Mouse (Mus musculus): ENCODE results near the gene Dock4.

Dock4 gene

GRCm38 (mm10) chr12:40462693-40463235 lies 17.0 kb downstream of the Dock4 start:
- no peak for DNase-seq (ENCODE audit: low spot score)

DNA sequence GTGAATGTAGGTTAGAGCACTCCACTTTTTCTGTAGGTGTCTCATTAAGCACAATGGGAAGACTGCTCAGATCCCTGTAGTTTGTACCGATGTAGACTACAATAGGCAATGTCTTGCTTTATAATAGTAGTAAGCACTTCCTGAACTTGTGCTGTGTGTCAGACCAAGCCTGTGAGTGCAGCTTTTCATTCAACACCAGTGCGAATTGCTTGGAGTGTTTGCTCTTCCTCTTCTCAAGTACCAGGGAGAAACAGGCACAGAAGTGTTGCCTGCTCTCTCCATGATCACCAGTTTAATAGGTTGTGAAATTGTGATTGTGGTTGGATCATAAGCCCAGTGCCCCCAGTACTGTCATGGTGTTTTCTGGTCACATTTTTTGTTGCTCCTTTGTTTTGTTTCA lies 18.1 kb downstream of the Dock4 start:
- DNase-seq (ENCODE audit: low spot score) = no peak

DNA sequence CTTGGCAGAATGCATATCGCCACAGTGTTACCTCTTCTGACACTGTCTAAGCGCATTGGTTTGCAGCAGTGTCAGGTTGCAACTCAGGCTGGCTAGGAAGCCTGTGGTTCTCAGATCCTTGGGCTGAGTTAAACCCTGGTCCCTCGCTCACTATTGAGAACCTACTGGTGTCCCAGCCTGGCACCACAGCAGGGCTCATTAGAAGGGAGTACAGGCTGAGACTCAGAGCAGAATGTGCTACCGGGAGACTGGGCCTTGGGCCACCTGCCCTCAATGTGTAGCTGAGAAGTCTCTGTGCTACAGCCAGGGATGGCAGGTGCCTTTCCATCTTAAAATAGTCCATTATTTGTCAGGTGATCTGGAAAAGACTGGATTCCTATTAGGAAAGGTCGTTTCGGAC lies 18.5 kb downstream of the Dock4 start:
- DNase-seq (ENCODE audit: low spot score) = no peak

GRCm38 (mm10) chr12:40468235-40468634 lies 22.5 kb downstream of the Dock4 start:
- no peak for DNase-seq (ENCODE audit: low spot score)

- no peak for DNase-seq (ENCODE audit: low spot score)
Measured at GRCm38 (mm10) chr12:40469009-40469408, 23.3 kb downstream of the Dock4 start.

DNA sequence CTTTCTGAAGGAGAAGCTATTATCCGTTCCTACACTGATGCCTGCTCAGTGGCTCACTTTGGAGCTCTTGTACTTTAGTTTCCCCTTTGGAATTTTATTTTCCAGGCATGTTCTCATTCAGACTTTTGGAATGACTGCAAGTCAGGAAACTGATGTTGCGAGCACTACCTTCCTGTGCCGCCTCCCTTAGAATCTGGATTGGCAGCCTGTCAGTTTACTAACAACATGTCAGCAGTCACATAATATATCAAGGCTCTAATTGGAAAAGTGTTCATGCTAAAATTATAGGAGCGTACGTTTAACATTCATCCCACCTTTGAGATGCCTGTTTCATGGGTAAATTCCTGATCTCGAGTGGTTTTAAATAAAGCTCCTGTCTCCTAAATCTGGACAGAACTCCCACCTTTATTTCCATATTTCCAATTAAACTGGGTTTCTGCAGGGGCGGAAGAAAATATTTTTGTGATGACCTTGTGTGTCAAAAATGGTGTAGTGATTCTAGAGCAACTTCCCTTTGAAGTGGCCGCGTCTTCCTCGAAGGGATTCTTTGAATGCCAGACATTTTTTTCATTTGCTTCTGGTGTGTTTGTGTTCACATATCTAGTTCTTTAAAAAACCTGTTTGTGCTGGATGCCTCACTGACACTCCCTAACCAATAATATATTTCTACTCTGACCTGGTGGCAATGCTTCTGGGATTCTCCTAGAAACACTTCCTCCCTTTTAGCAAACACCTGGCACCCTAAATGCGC lies 26.1 kb downstream of the Dock4 start:
- no peak for DNase-seq (ENCODE audit: low spot score)

GRCm38 (mm10) chr12:40473709-40474108 lies 28.0 kb downstream of the Dock4 start:
- DNase-seq (ENCODE audit: low spot score) = no peak

- no peak for DNase-seq (ENCODE audit: low spot score)
Measured at GRCm38 (mm10) chr12:40477621-40478452, 32.1 kb downstream of the Dock4 start.

DNA sequence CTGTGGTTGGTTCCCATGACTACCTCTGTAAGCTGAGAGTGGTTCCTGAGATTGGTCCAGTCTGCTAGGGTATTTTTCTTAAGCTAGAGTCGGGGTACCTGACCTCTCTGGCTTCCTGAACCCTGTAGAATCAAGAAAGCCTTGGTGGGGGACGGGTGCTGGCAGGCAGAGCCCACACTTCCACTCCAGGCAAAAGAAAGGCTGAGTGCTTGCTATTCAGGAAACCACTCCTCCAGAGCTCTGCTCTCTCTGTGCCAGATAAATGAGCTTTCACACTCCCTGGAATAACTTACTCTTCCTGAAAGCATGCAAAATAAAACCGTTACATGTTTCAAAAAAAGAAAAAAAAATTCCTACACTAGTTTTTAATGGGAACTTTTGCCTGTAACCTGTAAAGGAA lies 38.5 kb downstream of the Dock4 start:
- DNase-seq (ENCODE audit: low spot score) = no peak

GRCm38 (mm10) chr12:40485210-40485609 lies 39.5 kb downstream of the Dock4 start:
- DNase-seq (ENCODE audit: low spot score) = no peak

DNA sequence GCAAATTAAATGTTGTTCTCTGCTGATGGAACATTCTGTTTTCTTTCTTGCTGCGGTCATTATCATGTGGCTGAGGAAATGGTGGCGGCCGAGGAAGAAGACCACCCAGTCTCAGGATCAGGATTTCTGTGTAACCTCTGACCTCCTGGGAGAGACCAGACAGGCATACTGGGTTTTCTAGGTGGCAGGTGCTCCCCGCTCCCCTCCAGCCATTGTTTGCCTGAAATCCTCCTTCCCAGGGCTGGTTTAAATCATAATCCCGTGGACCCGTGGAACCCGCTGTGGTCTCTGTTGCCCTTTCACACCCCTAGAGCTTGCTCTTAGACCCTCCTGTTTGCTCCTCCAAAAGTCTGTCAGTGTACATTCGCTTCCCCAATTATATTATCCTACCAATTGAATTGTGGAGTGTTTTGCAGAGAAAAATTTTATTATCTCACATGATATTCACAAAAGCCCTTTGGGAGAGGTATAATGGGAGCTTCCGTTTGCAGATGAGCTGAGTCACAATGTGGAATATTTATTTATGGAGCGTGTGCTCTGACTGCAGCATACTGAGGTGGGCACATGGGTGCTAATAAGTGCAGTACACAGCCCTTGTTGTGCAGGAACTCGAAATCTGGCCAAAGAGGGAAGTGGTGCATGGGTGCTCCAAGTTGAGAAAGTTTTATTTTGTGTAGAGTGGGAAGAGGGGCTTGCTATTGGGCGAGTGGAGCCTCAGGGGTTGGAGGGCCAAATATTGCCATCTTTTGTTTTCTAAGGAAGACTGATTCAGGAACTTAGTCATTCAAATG lies 40.5 kb downstream of the Dock4 start:
- no peak for DNase-seq (ENCODE audit: low spot score)

DNA sequence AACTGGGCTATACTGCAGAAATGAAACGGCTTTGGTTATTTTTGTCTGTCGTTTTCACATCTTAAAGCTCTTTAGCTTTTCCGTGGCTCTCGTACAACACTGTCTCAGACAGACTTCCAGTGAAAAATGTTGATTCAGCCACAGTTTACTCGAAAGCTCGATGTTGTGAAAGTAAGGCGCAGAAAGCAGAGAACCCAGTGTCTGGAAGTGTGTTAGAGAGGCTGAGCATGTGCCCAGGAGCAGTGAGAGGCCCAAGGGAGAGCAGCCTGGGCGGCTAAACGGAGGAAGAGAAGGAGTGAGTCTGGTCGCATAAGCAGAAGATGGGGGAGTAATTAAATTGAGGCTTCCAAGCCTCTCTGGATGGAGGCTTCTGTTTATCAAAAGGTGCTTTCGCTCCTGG lies 50.6 kb downstream of the Dock4 start:
- no peak for DNase-seq (ENCODE audit: low spot score)

DNA sequence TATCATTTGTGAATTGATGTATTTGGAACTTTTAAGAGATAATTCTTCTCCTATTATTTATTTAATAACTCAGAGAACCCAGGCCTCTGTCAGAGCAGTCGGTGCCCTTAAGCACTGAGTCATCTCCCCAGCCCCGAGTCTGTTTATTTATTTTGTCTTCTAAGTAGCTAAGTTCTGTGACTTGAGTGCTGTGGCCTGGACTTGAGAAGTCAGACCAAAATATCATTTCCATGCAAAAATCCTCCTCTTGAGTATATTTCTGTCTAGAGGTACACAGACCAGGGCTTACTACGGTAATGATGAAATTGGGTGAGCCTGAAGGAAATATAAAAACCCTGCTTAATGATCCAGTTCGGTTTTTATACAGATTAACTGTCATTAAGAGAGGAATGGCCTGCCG lies 52.1 kb downstream of the Dock4 start:
- DNase-seq (ENCODE audit: low spot score) = no peak

- no peak for DNase-seq (ENCODE audit: low spot score)
Measured at GRCm38 (mm10) chr12:40498250-40498671, 52.5 kb downstream of the Dock4 start.

GRCm38 (mm10) chr12:40498928-40499626 lies 53.3 kb downstream of the Dock4 start:
- DNase-seq (ENCODE audit: low spot score) = no peak

GRCm38 (mm10) chr12:40499627-40500329 lies 54.0 kb downstream of the Dock4 start:
- DNase-seq (ENCODE audit: low spot score) = no peak

DNA sequence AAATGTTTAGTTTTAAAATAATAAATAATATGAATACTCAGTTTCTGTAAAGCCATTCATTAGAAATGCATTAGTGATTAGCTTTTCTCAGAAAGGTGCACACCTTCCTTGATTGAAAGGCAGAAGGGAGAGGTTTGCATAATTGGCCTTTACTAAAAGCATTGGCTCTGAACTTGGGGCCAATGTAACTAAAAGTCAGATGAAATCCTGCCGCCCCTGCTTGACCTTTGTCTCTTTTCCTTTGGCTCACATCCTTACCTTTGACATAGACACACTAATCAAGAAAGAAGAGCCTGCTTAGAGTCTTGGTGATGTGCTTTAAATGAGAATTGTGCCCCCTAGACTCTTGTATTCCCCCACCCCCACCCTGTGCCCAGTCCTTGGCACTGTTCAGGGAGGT lies 55.4 kb downstream of the Dock4 start:
- DNase-seq (ENCODE audit: low spot score) = no peak

DNA sequence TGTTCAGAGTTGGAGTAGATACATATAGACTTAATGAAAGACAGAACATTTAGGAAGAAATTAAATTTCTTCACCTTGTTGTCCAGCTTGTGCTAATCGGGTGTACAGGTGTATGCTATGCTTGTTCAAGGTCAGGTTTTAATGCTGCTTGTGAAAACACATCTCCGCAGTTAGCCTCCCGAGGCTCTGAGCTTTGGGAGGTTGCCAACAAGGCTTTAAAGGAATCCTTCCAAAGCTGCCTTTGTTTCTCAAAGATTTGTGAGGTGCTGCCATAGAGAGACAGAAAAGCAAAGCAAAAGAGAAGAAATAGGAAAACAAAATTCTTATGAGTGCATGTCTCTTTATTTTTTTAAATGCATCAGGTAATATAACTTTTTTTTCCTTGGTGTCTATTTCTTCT lies 57.8 kb downstream of the Dock4 start:
- no peak for DNase-seq (ENCODE audit: low spot score)

- no peak for DNase-seq (ENCODE audit: low spot score)
Measured at GRCm38 (mm10) chr12:40504687-40505086, 58.9 kb downstream of the Dock4 start.

DNA sequence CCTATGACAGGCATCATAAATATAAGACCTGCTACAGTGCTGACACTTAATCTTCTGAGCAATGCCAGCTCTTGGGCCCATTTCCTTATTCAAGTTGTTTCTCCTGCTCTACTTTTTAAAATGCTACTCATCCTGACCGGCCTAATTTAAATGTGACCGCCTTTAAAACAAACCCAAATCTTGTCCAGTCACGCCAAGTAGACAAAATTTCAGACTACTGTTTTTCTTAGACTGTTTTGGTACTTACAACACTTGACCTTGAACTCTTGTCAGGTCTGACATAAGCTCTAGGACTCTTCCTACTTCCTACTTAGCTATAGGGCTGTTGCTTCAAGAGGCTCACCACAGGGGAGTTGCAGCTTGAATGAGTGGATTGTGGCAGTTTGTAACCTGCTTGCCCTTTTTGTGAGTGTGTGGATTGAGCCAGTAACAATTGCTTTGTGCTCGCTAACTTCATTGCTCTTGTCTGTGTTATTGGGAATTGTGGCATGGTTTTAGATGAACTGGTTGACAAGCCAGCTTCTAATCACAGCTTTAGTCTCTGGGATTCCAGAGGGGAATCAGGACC lies 62.2 kb downstream of the Dock4 start:
- no peak for DNase-seq (ENCODE audit: low spot score)

DNA sequence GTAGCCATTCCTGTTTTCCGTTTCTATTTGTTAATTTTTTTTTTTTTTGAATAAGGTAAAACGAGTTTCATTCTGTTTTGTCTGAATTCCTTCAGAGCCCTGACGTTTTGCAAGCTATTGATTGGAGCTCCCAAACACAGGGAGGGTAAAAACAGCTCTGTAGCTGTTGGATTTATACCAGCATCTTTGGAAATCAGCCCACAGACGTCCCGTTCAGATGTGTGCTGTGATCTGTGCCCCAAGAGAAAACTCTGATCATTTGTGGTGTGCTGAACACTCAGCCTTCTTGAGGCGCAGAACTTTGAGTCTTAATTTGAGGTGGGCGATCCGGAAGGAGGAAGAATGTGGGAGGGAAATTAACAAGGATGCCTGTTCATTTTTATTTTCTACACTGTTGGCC lies 62.7 kb downstream of the Dock4 start:
- no peak for DNase-seq (ENCODE audit: low spot score)
